In the genomic region with DNA sequence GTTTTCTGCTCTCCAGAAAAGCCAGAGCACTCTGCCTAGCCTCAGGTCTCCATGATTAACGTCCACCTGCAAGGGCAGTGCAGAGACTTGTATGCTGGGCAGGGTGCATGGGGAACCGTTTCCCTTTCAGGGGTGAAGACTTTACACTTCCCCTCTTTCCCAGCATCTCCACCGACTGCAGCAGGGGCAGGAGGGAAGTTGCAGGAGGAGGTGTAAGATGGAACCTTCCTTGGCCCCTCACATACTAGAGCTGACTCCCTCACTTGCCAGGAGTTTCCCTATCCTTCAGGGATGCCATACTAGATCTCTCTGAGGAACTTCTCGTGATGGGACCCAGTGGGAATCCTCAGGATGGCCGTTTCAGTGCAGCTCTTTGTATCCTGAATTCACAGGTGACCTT, we compare ENCODE assay signal across 24 mouse cellular contexts.
"Had no signal": no experiment of that assay in that cellular context is flagged by ENCODE, and none has a peak within 500 bp of the region (broad histone marks: within the 10 kb centered on the region; RNA-seq: fewer than 3 reads in every experiment).

No protein-coding gene starts in this region.

- H3K9ac ChIP-seq: liver, embryonic 13.5 days; liver, embryonic 15.5 days; liver, postnatal 0 days; lung, embryonic 15.5 days; midbrain, embryonic 13.5 days; midbrain, embryonic 15.5 days; neural tube, embryonic 12.5 days; stomach, embryonic 15.5 days had no signal

- H3K27ac ChIP-seq: liver, embryonic 13.5 days; lung, embryonic 15.5 days; macrophage; midbrain, embryonic 13.5 days; midbrain, embryonic 15.5 days; neural tube, embryonic 12.5 days; stomach, embryonic 15.5 days; stomach, postnatal 0 days had no signal

- H3K4me1 ChIP-seq: liver, embryonic 13.5 days; liver, embryonic 15.5 days; lung, embryonic 15.5 days; midbrain, embryonic 13.5 days; midbrain, embryonic 15.5 days; neural tube, embryonic 12.5 days; stomach, embryonic 15.5 days had no signal

- H3K4me2 ChIP-seq: liver, embryonic 13.5 days; liver, embryonic 15.5 days; lung, embryonic 15.5 days; midbrain, embryonic 11.5 days; midbrain, embryonic 13.5 days; midbrain, embryonic 15.5 days; neural tube, embryonic 12.5 days; stomach, embryonic 15.5 days had no signal

- H3K9me3 ChIP-seq: liver, embryonic 15.5 days; lung, embryonic 15.5 days; midbrain, embryonic 13.5 days; midbrain, embryonic 15.5 days; neural tube, embryonic 12.5 days; stomach, embryonic 15.5 days had no signal

- ATAC-seq: liver, postnatal 0 days; lung, postnatal 0 days; midbrain, embryonic 13.5 days; midbrain, embryonic 15.5 days had no signal

- H3K4me3 ChIP-seq: liver, embryonic 13.5 days; liver, embryonic 15.5 days; lung, embryonic 15.5 days; megakaryocyte, embryonic 14.5 days; midbrain, embryonic 13.5 days; midbrain, embryonic 15.5 days; neural tube, embryonic 12.5 days; stomach, embryonic 15.5 days had no signal

- DNase-seq: liver, embryonic 13.5 days; liver, postnatal 0 days; lung, adult 2 months; lung, postnatal 14 days; lung, postnatal 36 days; retina, postnatal 1 day; right cerebral cortex, adult 18-20 months; right cerebral cortex, postnatal 25 days; right cerebral cortex, postnatal 4 days; spleen, adult 18-20 months; thymus, adult 2 months; thymus, postnatal 25 days; thymus, postnatal 4 days had no signal

- H3K36me3 ChIP-seq: liver, embryonic 13.5 days; liver, embryonic 15.5 days; lung, embryonic 15.5 days; midbrain, embryonic 13.5 days; midbrain, embryonic 15.5 days; neural tube, embryonic 12.5 days; stomach, embryonic 15.5 days had no signal

- H3K27me3 ChIP-seq: liver, embryonic 13.5 days; liver, embryonic 15.5 days; lung, embryonic 15.5 days; midbrain, embryonic 13.5 days; midbrain, embryonic 15.5 days; neural tube, embryonic 12.5 days; stomach, embryonic 15.5 days had no signal
